Mouse (Mus musculus) cerebellum, adult 2 months (tissue): ENCODE measurements around the gene Fyn. TPM values are rescaled to one million over a fixed set of nuclear protein-coding genes. Genes with fewer than 3 reads are reported as not detected.

Source experiments
- DNase-seq, 2 experiments: peaks; one replicate each; pipeline ENCODE4 v3.0.0; 2021
- H3K27ac ChIP-seq: fragments of 200-500 bp; 2 replicates; pipeline ENCODE4 v1.5.1; 2012; ENCODE audit warnings: low read length, control low read depth, inconsistent platforms; ENCODE audit not compliant: insufficient read depth
- H3K27me3 ChIP-seq: fragments of 200-500 bp; 2 replicates; pipeline ENCODE4 v1.6.1; 2012; ENCODE audit warnings: inconsistent platforms, mild to moderate bottlenecking, low read length, moderate library complexity; ENCODE audit not compliant: control insufficient read depth, insufficient read depth
- H3K4me1 ChIP-seq: fragments of 200-500 bp; 2 replicates; pipeline ENCODE4 v1.6.1; 2011; ENCODE audit warnings: low read length; ENCODE audit not compliant: control insufficient read depth, insufficient read depth
- H3K4me3 ChIP-seq: fragments of 200-500 bp; replicated peaks from 2 replicates; pipeline ENCODE3; 2011; ENCODE audit warnings: mild to moderate bottlenecking, low read depth, low read length, control low read depth; ENCODE audit not compliant: insufficient read depth
- CTCF ChIP-seq: fragments of 200-500 bp; IDR thresholded peaks from 2 replicates; pipeline ENCODE4 v1.5.1; 2011; ENCODE audit warnings: low read depth, mild to moderate bottlenecking, control low read depth, low read length, moderate library complexity, borderline replicate concordance; ENCODE audit not compliant: insufficient read depth
- POLR2A ChIP-seq: fragments of 200-500 bp; IDR thresholded peaks from 2 replicates; pipeline ENCODE4 v1.6.1; 2011; ENCODE audit warnings: low read length, control low read depth, borderline replicate concordance; ENCODE audit not compliant: insufficient read depth
- WGBS: fragments of 180-500 bp; shearing (Covaris S2); methylation state at CpG from one replicate; pipeline ENCODE4 v1.1.7; 2018; 5-methylcytosine and 5-hydroxymethylcytosine counted together
- polyA plus RNA-seq: library from polyadenylated mRNA; depleted of rRNA; stranded (reverse); fragments of >200 nt; gene quantifications from 2 replicates; pipeline ENCODE4 v1.2.3, GENCODE M21; 2012; rRNA removed

Gene Fyn
- polyA plus RNA-seq, 1 experiment: 104 TPM

DNA sequence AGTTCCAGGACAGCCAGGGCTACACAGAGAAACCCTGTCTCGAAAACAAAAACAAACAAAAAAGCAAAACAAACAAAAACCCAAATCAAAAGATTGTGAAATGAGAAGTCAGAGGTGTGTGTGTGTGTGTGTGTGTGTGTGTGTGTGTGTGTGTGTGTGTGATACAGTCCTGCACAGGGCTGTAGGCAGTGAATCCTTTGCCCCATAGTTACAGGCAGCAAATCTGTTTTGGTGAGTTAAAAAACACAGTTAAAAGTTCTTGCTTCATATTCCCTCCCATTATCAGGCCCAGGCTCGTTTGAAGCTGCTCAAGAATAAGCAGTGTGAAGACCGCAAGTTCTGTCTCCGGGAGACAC, 244.0 kb downstream of the Fyn start, which contains the start of gene Traf3ip2:
Traf3ip2 (plus strand) TSS at position 302 of the 356 bp plus-strand sequence.
- no peaks in the 10 kb centered on the region for H3K27me3 ChIP-seq
- no peak for DNase-seq
- H3K27ac ChIP-seq: peak within 1 kb of the TSS; percentile 72
- H3K4me1 ChIP-seq: peaks cover 6% of the 10 kb centered on the region; the same call in 1 of the 2 replicates
- 39% methylated on average over 4 of the region's 4 CpGs for WGBS
- TF ChIP-seq CTCF: no peak
- no peak for TF ChIP-seq POLR2A
- H3K4me3 ChIP-seq: peak within 1 kb of the TSS; percentile 49

DNA sequence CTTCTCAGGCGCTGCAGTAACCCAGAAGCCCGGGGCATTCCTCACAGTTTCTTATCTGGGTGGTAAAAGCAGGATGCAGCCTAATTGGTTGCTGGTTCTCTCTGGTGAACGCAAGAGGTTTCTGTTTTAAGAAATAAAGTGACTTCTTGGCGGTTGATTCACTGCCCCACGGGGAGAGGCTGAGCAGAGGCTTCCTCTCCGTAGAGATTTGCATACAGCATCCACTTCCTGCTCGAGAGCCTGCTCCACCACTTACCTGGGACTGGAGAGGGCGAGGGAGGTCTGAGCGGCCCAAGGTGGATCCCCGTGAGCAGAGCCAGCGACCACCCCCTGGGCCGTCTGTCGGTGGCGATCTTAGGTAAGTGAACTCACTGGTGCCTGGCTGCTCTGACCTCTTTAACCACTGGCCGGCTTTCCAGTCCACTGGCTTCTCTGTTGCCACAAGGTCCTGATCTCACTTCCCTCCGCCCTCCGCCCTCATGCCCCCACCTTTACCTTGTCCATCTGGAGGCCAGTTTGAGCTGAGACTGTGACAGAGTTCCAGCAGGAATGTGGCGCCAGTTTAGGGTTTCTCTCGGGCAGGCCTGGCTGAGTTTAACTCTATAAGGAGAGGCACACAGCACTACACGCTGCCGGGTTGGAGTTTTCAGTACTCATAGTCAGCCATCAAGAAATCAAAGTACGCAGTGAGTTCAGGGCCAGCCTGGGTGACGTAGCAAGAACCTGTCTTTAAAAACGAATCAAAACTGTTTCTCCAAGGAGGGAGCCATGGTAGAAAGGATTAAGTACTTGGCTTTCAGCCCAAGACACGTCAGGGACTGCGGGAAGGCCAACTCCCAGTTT, 244.6 kb downstream of the Fyn start:
- no peak for TF ChIP-seq CTCF
- TF ChIP-seq POLR2A: peak; percentile 31; the same call in 1 of the 2 replicates
- WGBS: 5% methylated on average over 26 of the region's 26 CpGs
- H3K4me1 ChIP-seq: peaks cover 6% of the 10 kb centered on the region; the same call in 1 of the 2 replicates
- H3K4me3 ChIP-seq: peak overlapping the region; percentile 49
- H3K27me3 ChIP-seq: no peaks in the 10 kb centered on the region
- peak; percentile 85 to 86 for DNase-seq
- H3K27ac ChIP-seq: peak overlapping the region; percentile 72

DNA sequence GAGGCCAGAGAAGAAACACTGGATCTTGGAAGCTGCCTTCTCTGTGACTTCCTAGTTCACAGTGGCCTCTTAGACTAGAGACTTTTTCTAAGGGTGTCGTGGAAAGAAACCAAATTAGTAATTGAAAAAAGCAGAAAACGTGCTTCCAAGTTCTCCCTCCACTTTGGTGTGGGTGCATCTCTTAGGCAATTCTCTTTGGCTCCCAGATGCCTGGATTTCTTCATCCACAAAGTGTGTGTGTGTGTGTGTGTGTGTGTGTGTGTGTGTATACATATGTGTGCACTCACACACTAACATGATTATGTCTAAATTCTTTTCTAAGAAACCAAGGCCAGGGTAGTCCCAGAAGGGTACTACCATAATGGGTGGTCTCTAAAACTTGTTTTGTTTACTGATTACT, 245.3 kb downstream of the Fyn start:
- peaks cover 6% of the 10 kb centered on the region; the same call in 1 of the 2 replicates for H3K4me1 ChIP-seq
- 41% methylated on average over 2 of the region's 2 CpGs for WGBS
- no peak overlapping the region for H3K4me3 ChIP-seq
- no peak for DNase-seq
- H3K27me3 ChIP-seq: no peaks in the 10 kb centered on the region
- H3K27ac ChIP-seq: peak overlapping the region; percentile 19; the same call in 1 of the 2 replicates
- TF ChIP-seq POLR2A (no peak), CTCF (no peak)

DNA sequence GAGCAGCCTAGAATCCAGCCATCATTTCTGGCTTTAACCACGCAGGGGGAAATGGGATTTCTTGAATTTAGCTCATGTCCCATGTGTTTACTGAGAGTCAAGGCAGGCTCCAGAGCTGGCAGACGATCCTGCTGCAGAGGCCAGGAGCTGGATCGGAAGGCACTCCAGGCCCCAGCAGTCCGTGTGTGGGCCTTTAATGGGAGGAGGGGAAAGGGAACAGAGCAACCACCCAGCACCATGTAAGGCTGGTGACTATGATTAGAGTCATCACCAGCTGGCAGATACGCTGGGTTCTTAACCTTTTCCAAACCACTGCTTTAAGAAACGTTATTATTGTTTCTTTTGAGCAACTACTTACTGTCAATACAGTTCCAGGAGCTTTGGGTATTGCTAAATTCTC, 246.0 kb downstream of the Fyn start:
- no peaks in the 10 kb centered on the region for H3K27me3 ChIP-seq
- 26% methylated on average over 6 of the region's 6 CpGs for WGBS
- H3K4me1 ChIP-seq: peaks cover 6% of the 10 kb centered on the region; the same call in 1 of the 2 replicates
- no peak overlapping the region for H3K4me3 ChIP-seq
- DNase-seq: peak; percentile 34 to 39
- TF ChIP-seq CTCF (no peak), POLR2A (no peak)
- H3K27ac ChIP-seq: no peak overlapping the region

Other genes with a start within 250 kb of the Fyn start
- 18.7 and 18.9 TPM in 2 replicates for gene Fam229b, start 234.9 kb upstream of the Fyn start, polyA plus RNA-seq
- 6.6 and 7.3 TPM in 2 replicates for gene Tube1, start 234.9 kb upstream of the Fyn start, polyA plus RNA-seq
- 0.21 TPM in 2 replicates for gene Ccn6, start 205.1 kb upstream of the Fyn start, polyA plus RNA-seq
- 5.7 and 6.9 TPM in 2 replicates for gene Traf3ip2, start 244.1 kb downstream of the Fyn start, polyA plus RNA-seq